Mouse (Mus musculus) forebrain, embryonic 16.5 days (tissue): ENCODE measurements around the gene Hrasls. TPM values are rescaled to one million over a fixed set of nuclear protein-coding genes. Genes with fewer than 3 reads are reported as not detected.

Source experiments
- ATAC-seq: fragments of 200-750 bp; cut with Nextera tagmentation; 2 replicates; pipeline ENCODE4 v1.8.0; 2017; ENCODE audit warnings: mild to moderate bottlenecking, moderate library complexity
- H3K27ac ChIP-seq: fragments of 300-500 bp; sonication (generic); 2 replicates; pipeline ENCODE4 v1.5.1; 2014; ENCODE audit warnings: low read length, control low read depth
- H3K27me3 ChIP-seq: fragments of 300-500 bp; sonication (generic); replicated peaks from 2 replicates; pipeline ENCODE4 v1.6.1; 2014; ENCODE audit warnings: low read length; ENCODE audit not compliant: control insufficient read depth, insufficient read depth
- H3K36me3 ChIP-seq: fragments of 300-500 bp; sonication (generic); 2 replicates; pipeline ENCODE4 v1.6.1; 2014; ENCODE audit not compliant: control insufficient read depth, insufficient read depth
- H3K4me1 ChIP-seq: fragments of 300-500 bp; sonication (generic); replicated peaks from 2 replicates; pipeline ENCODE4 v1.6.1; 2014; ENCODE audit warnings: low read length; ENCODE audit not compliant: control insufficient read depth, insufficient read depth
- H3K4me2 ChIP-seq: fragments of 300-500 bp; sonication (generic); 2 replicates; pipeline ENCODE4 v1.6.1; 2014; ENCODE audit warnings: mild to moderate bottlenecking, low read length, control low read depth
- H3K4me3 ChIP-seq: fragments of 300-500 bp; sonication (generic); replicated peaks from 2 replicates; pipeline ENCODE4 v1.5.1; 2014; ENCODE audit warnings: mild to moderate bottlenecking, low read length, control low read depth
- H3K9ac ChIP-seq: fragments of 300-500 bp; sonication (generic); replicated peaks from 2 replicates; pipeline ENCODE4 v1.6.1; 2014; ENCODE audit warnings: low read depth, low read length, control low read depth
- H3K9me3 ChIP-seq: fragments of 300-500 bp; sonication (generic); 2 replicates; pipeline ENCODE4 v1.6.1; 2016; ENCODE audit warnings: low read length; ENCODE audit not compliant: control insufficient read depth
- WGBS: fragments of 180-500 bp; shearing (Covaris S2); extraction: QIAGEN DNeasy Blood & Tissue Kit; methylation state at CpG from one replicate; pipeline ENCODE4 v1.1.7; 2014; 5-methylcytosine and 5-hydroxymethylcytosine counted together
- polyA plus RNA-seq: library from polyadenylated mRNA; unstranded; fragments of >200 nt; fragmentation: Nextera tagmentation; extraction: Ambion mirVana; gene quantifications from 2 replicates; pipeline ENCODE4 v1.2.1, GENCODE M21; 2015

Gene Hrasls
- polyA plus RNA-seq, 1 experiment from 2014 or later = 4.3 TPM

DNA sequence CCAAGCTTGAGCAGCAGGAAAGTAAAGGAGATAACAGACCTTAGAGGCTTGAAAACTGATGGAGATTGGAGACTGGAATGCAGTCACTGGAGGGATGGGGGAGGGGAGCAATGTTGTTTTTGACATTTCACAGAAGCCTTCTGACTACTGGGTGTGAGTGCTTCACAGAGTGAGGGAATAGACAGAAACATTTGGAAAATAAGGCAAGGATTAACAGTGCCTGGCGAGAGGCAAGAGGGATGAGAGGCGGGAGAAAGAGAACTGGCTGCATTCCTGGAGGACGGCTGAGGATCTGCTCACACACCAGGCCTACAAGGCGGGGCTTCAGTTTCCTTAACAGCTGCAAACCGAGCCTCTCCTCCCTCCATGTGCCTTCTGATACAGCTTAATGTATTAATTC, 11.0 kb upstream of the Hrasls start:
- peaks cover 4% of the 10 kb centered on the region; the same call in 1 of the 2 replicates for H3K4me1 ChIP-seq
- WGBS = 12% methylated on average over 5 of the region's 5 CpGs
- H3K27me3 ChIP-seq = no peaks in the 10 kb centered on the region
- no peaks in the 10 kb centered on the region for H3K9me3 ChIP-seq
- ATAC-seq = peak; percentile 78
- H3K4me2 ChIP-seq = no peak overlapping the region
- H3K27ac ChIP-seq = peak overlapping the region; percentile 56
- H3K9ac ChIP-seq = no peak overlapping the region
- H3K36me3 ChIP-seq = no peaks in the 10 kb centered on the region
- H3K4me3 ChIP-seq = no peak overlapping the region

DNA sequence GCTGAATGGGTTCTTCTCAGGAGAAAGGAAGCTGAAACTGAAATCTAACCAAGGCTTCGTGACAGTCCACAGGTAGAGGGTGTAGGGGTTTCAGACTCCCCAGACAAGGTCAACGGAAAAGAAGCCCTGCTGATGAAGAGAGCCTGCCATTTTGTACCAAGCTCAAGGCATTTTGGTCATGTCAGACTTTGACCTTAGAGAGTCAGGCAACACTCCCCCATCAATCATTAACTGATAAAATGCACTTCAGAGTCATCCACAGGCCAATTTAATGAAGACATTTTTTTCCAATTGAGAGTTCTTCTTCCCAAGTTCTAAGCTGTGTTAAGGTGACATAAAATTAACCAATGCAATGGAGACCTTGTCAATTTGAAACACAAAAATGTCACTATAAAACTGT, 8.3 kb upstream of the Hrasls start:
- no peak overlapping the region for H3K9ac ChIP-seq
- H3K36me3 ChIP-seq = no peaks in the 10 kb centered on the region
- peaks cover 3% of the 10 kb centered on the region for H3K4me1 ChIP-seq
- no peak for ATAC-seq
- H3K27me3 ChIP-seq = no peaks in the 10 kb centered on the region
- H3K4me3 ChIP-seq = no peak overlapping the region
- no peak overlapping the region for H3K4me2 ChIP-seq
- H3K27ac ChIP-seq = no peak overlapping the region
- WGBS = 87% methylated on average over 2 of the region's 2 CpGs
- H3K9me3 ChIP-seq = no peaks in the 10 kb centered on the region

DNA sequence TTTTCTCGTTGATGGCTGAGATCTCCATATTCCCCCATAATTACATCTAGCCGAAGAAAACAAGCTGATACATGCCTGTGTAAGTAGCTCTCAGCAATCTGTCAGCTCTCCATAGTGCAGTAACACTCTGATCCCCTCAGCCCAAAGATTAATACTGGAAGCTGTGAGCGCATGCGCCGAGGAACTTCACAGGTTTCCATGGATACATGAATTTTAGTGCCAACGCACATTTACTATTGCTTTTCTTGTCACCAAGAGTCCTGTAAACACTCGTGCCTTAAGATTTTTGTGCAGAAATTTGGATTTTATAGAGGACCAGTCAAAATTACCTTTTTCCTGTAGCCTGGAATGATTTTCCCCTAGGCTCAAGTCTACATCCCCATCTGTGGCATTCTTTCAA, 4.6 kb upstream of the Hrasls start:
- Histone ChIP-seq H3K27ac (peak overlapping the region; percentile 52), H3K4me2 (no peak overlapping the region)

DNA sequence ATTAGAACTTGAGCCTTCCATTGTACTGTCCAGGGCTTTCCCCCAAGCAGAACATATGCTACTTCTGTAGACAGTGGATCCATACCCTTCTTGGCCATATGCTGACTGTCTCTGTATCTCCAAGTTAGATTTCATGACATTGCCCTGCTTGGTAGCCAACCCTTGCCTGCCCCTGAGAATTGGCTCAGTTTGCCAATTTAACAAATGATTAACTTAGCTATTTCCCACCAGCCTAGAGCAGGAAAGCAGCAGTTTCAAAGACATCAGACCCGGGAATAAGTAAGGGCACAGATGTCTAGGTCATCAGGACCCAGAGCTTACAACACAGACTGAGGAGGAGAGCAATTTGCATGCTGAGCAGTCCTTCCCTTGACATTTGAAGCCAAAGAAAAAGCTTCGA, 3.9 kb upstream of the Hrasls start:
- H3K36me3 ChIP-seq = no peaks in the 10 kb centered on the region

More for the DNA sequence above, 4.6 kb upstream of the Hrasls start:
- Histone ChIP-seq H3K4me1 (peaks cover 8% of the 10 kb centered on the region), H3K9ac (no peak overlapping the region), H3K36me3 (no peaks in the 10 kb centered on the region), H3K27me3 (no peaks in the 10 kb centered on the region), H3K9me3 (no peaks in the 10 kb centered on the region), H3K4me3 (no peak overlapping the region)
- peak; percentile 86 for ATAC-seq
- 49% methylated on average over 7 of the region's 7 CpGs for WGBS

DNA sequence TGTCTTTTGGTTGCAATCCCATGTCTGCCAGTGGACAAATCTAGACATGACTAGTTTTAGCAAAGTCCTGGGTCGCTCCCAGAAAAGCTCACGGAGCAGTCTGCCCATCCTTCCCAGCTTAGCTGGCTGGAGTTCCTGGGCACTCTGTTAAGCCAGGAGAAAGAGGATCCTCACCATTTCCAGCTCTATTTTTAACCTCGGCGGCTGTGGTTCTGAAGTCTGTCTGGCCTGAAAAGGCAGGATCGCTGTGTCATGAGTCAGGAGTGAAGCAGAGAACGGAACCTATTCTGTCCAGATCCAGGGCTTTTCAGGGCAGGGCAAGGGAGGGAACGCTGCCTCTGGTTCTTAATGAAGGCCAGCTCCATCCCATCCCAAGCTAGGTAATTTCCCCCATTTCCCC, 654 bp upstream of the Hrasls start:
- H3K36me3 ChIP-seq = no peaks in the 10 kb centered on the region
- H3K9ac ChIP-seq = no peak overlapping the region
- no peaks in the 10 kb centered on the region for H3K27me3 ChIP-seq
- peaks cover 12% of the 10 kb centered on the region for H3K4me1 ChIP-seq
- WGBS = 72% methylated on average over 7 of the region's 7 CpGs
- no peak overlapping the region for H3K4me3 ChIP-seq
- no peak overlapping the region for H3K4me2 ChIP-seq
- H3K27ac ChIP-seq = no peak overlapping the region
- H3K9me3 ChIP-seq = no peaks in the 10 kb centered on the region
- no peak for ATAC-seq

More for the DNA sequence above, 3.9 kb upstream of the Hrasls start:
- Histone ChIP-seq H3K9ac (no peak overlapping the region), H3K27ac (peak overlapping the region; percentile 72), H3K27me3 (no peaks in the 10 kb centered on the region), H3K9me3 (no peaks in the 10 kb centered on the region), H3K4me1 (peaks cover 12% of the 10 kb centered on the region), H3K4me2 (no peak overlapping the region), H3K4me3 (no peak overlapping the region)
- 22% methylated on average over 2 of the region's 2 CpGs for WGBS
- no peak for ATAC-seq

DNA sequence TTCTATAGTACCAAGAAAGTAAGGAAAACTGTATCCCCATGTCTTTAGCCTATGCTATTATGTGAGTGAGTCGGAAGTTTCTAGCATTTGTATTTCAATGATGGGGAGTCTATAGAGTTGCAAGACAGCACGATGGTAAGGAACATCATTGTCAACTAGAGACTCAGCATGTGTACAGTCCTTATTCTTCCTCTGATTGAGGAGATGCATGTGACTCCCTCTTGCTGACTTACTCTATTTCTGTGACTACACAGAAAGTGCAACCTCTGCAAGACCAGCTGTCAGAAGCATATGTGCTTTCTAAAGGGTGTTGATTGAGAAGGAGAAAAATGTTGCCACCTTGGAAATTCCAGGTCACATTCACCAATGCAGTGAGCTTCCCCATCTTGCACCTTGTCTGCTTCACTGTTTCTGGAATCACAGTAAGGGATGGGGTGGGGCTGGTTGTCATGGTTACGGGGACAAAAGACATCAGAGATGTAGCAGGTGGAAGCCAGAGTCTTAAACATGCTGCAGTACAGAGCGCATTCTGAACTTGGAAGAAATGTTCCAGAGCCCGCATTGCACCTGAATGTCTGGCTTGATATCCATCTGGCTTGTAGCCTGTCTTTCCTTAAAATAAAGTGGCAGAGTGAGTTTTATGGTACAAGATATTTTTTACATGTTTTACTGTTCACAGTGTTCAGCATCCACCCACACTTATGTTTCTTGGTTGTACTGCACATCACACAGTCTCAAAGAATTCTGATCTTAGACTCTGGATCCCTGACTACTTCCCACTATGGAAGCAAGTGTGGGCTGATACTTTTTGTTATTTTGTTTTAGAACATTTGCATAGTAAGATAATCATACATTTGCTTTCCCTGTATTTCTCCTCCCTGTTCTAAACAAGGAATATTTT, 7.2 kb downstream of the Hrasls start:
- Histone ChIP-seq H3K27me3 (no peaks in the 10 kb centered on the region), H3K9ac (no peak overlapping the region), H3K9me3 (no peaks in the 10 kb centered on the region), H3K4me2 (no peak overlapping the region), H3K27ac (no peak overlapping the region), H3K4me3 (no peak overlapping the region), H3K36me3 (no peaks in the 10 kb centered on the region), H3K4me1 (peaks cover 4% of the 10 kb centered on the region; the same call in 1 of the 2 replicates)
- 59% methylated on average over 5 of the region's 5 CpGs for WGBS
- ATAC-seq = peak; percentile 91

DNA sequence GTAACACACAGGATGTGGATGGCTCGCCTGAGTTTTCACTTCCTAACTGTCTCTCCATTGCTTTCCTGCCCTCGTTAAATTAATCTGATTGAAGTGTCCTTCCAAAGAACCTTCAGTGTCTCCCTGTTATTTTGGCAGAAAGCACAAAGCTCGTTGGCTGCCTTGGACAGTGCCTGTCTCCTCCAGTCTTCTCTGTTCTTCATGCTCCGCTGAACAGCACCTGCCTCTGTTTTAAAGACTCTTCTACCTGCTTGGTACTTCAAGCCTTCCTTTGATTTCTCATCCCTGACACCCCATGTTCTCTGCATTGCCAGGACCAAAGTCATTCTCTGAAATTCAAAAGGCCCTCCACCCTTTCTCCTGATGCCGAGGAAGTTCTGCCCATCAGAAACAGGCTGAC, 26.5 kb downstream of the Hrasls start:
- Histone ChIP-seq H3K36me3 (no peaks in the 10 kb centered on the region), H3K27ac (no peak overlapping the region), H3K4me3 (no peak overlapping the region), H3K4me1 (no peaks in the 10 kb centered on the region), H3K9me3 (no peaks in the 10 kb centered on the region), H3K4me2 (no peak overlapping the region), H3K27me3 (no peaks in the 10 kb centered on the region), H3K9ac (no peak overlapping the region)
- 62% methylated on average over 5 of the region's 5 CpGs for WGBS
- ATAC-seq = no peak

DNA sequence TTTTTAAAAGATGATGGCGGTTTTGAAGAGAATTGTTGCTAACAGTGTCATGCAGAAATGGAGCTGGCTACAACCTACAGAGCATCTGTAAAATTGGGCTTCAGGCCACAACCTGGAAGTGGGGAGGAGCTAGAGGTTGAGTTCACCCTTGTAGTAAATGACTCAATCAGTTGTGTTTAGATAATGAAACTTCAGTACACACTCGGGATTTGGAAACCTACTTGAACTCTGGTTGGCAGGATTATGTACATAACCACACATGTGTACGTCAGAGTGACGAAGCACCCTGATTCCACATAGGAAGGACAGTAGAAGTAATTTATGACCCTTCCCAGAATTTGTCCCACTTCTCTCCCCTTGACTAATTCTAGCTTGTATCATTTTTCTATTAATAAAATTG, 44.8 kb downstream of the Hrasls start:
- Histone ChIP-seq H3K9ac (no peak overlapping the region), H3K4me3 (no peak overlapping the region), H3K4me2 (no peak overlapping the region), H3K9me3 (no peaks in the 10 kb centered on the region), H3K27ac (no peak overlapping the region), H3K27me3 (no peaks in the 10 kb centered on the region), H3K36me3 (no peaks in the 10 kb centered on the region), H3K4me1 (no peaks in the 10 kb centered on the region)
- ATAC-seq = no peak
- 86% methylated on average over 4 of the region's 4 CpGs for WGBS
